Mouse (Mus musculus) gastrocnemius, postnatal 14 days (tissue): Measurements from ENCODE around the gene Gm28557. TPM values are rescaled to one million over a fixed set of nuclear protein-coding genes. Genes with fewer than 3 reads are reported as not detected.
A peak's percentile ranks its signal among the peaks of the same experiment; 100 is the strongest.
"Not testable (repeated sequence)": the region's sequence is repeated elsewhere in the genome, so short reads cannot be mapped to it uniquely, and the experiment has no call there.

ENCODE experiments used
- DNase-seq: peaks from one replicate; pipeline ENCODE4 v3.0.0; 2021; ENCODE audit warnings: mixed read lengths
- intact Hi-C: fragments of 180-260 bp; cut with DNase I; formaldehyde crosslinking; loops from one replicate; pipeline ENCODE4 v1.15.1; 2025; ENCODE audit warnings: low total_unique reads
- long read RNA-seq, 2 experiments: library from polyadenylated mRNA; stranded (forward); transcript quantifications; one replicate each; pipeline ENCODE4 v2.0.0; 2021
- total RNA-seq, 2 experiments: library from RNA; stranded (reverse); gene quantifications; 2 replicates each; pipeline ENCODE4 v1.2.3; 2021

Gm28557 gene
- total RNA-seq, result 1 to 10 TPM in 1 of 2 experiments, under 1 TPM in 1; 0.98 to 1.8 TPM
- long read RNA-seq, experiment 1, result 0 reads
- long read RNA-seq, experiment 2, result 0 reads

- peak; percentile 82 for DNase-seq
- intact Hi-C loops, result no loop called here
Observed at GRCm38 (mm10) chr13:67108194-67108820, at the start of gene Gm28557. TSS of gene Gm28557 (minus strand) at chr13:67108604.

- intact Hi-C loops, result no loop called here
- DNase-seq, result peak; percentile 69
Observed at GRCm38 (mm10) chr13:67128038-67128721, 19.8 kb upstream of the Gm28557 start.

GRCm38 (mm10) chr13:67127507-67127906 is 19.1 kb upstream of the Gm28557 start:
- DNase-seq, intact Hi-C loops: not testable (repeated sequence)

- intact Hi-C loops, result no loop called here
- no peak for DNase-seq
Observed at GRCm38 (mm10) chr13:67124460-67124859, 16.1 kb upstream of the Gm28557 start.

GRCm38 (mm10) chr13:67121360-67121759 is 13.0 kb upstream of the Gm28557 start, which contains the start of gene Zfp759:
TSS of gene Zfp759 (plus strand) at chr13:67121660.
- intact Hi-C loops, DNase-seq: not testable (repeated sequence)

GRCm38 (mm10) chr13:67116163-67116562 is 7.8 kb upstream of the Gm28557 start, which contains the start of gene Rslcan18:
TSS of gene Rslcan18 (minus strand) at chr13:67116263.
- DNase-seq, intact Hi-C loops: not testable (repeated sequence)

GRCm38 (mm10) chr13:67113287-67113686 is 4.9 kb upstream of the Gm28557 start:
- intact Hi-C loops, result no loop called here

GRCm38 (mm10) chr13:67112096-67112495 is 3.7 kb upstream of the Gm28557 start:
- intact Hi-C loops, result no loop called here

More at GRCm38 (mm10) chr13:67113287-67113686, 4.9 kb upstream of the Gm28557 start:
- no peak for DNase-seq

GRCm38 (mm10) chr13:67108821-67109206 is 410 bp upstream of the Gm28557 start:
- DNase-seq, result no peak
- intact Hi-C loops, result no loop called here

More at GRCm38 (mm10) chr13:67112096-67112495, 3.7 kb upstream of the Gm28557 start:
- DNase-seq, result no peak

GRCm38 (mm10) chr13:67107681-67108080 is 723 bp downstream of the Gm28557 start:
- DNase-seq, result no peak
- intact Hi-C loops, result no loop called here

- DNase-seq, result no peak
- intact Hi-C loops, result no loop called here
Observed at GRCm38 (mm10) chr13:67097876-67098275, 10.5 kb downstream of the Gm28557 start, which contains the start of gene Zfp708. TSS of gene Zfp708 (minus strand) at chr13:67097976.

- intact Hi-C loops, result no loop called here
- DNase-seq, result no peak
Observed at GRCm38 (mm10) chr13:67090154-67090553, 18.2 kb downstream of the Gm28557 start.

GRCm38 (mm10) chr13:67081946-67082345 is 26.5 kb downstream of the Gm28557 start:
- no peak for DNase-seq
- intact Hi-C loops, result no loop called here

GRCm38 (mm10) chr13:67081142-67081713 is 27.2 kb downstream of the Gm28557 start:
- peak; percentile 79 for DNase-seq
- intact Hi-C loops, result no loop called here

GRCm38 (mm10) chr13:67077244-67077643 is 31.2 kb downstream of the Gm28557 start:
- intact Hi-C loops, result no loop called here
- DNase-seq, result no peak

GRCm38 (mm10) chr13:67072786-67073185 is 35.6 kb downstream of the Gm28557 start:
- intact Hi-C loops, result no loop called here
- DNase-seq, result no peak

GRCm38 (mm10) chr13:67065386-67065785 is 43.0 kb downstream of the Gm28557 start:
- DNase-seq, result no peak
- intact Hi-C loops, result no loop called here

- no peak for DNase-seq
- intact Hi-C loops, result no loop called here
Observed at GRCm38 (mm10) chr13:67062427-67062826, 46.0 kb downstream of the Gm28557 start.

- intact Hi-C loops, result no loop called here
- DNase-seq, result peak; percentile 86
Observed at GRCm38 (mm10) chr13:67060786-67061358, 47.5 kb downstream of the Gm28557 start, which contains the start of gene Zfp712. TSS of gene Zfp712 (minus strand) at chr13:67061170.
